Mouse (Mus musculus): ENCODE data around the gene Gm4952.
"Not testable (repeated sequence)": the region's sequence is repeated elsewhere in the genome, so short reads cannot be mapped to it uniquely, and the experiment has no call there.

The Gm4952 gene

GRCm38 (mm10) chr19:12600684-12601480 lies 1.1 kb downstream of the Gm4952 start:
- DNase-seq (ENCODE audit: low read depth, low spot score) = no peak

DNA sequence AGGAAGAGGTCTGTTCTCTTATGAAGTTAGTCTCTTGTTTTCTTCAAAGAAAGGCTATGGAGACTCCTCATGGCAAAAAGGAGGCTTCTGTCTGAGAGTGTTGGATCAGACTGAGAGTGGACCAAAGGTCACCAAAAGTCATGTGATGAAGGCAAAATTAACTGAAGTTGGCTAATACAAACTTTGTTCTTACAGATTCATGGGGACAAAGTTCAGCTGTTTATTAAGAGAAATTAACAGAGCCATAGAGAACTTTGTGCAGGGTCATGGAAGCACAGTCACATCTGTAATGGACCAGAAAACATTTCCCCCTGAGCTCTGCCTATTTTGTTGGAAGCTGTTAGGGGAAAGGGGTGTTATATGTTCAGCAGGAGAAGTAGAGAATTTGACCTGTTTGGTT lies 8.6 kb downstream of the Gm4952 start:
- no peak for DNase-seq (ENCODE audit: low read depth, low spot score)

GRCm38 (mm10) chr19:12613646-12614045 lies 13.9 kb downstream of the Gm4952 start:
- DNase-seq (ENCODE audit: low read depth, low spot score) = no peak

DNA sequence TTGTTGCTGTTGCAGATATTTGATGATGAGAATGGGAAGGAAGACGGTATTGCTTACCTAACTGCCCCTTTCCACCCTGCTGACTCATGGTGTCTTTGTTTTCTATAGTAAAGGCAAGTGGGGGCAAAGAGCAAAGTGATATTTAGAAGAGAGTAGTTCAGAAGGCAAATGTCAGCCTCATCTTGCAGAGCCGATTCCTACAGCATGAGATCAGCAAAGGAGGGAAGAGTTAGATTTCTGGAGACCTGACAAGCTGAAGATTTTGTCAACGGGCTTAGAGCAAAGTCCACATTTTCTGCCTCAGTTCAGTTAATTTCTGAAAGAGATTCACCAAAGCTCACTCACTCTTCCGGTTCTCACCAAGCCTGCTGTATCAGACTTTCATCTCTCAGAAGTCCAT lies 33.4 kb downstream of the Gm4952 start, which contains the start of gene Glyat:
Gene Glyat, plus strand, starts transcription at position 133 of the 400 bp plus-strand sequence.
- no peak for DNase-seq (ENCODE audit: low read depth, low spot score)

DNA sequence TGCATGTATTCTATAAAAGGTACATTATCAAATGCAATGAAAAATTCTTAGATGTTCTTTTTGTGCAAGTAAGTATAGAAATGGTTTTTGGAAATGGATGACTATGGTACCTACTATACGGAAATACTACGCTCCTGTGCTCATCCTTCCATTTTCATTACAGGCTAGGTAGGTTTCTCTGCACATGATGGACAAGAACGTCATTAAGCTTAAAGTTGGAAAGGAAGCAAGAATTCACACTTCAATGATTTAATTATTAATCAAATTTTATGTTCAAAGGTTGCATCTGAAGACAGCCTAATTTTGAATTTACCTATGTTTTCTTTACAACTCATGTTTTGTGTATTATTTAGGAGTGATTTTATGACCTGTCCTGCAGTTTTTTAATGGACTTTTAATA lies 34.5 kb downstream of the Gm4952 start:
- no peak for DNase-seq (ENCODE audit: low read depth, low spot score)

GRCm38 (mm10) chr19:12634963-12635362 lies 35.2 kb downstream of the Gm4952 start:
- DNase-seq (ENCODE audit: low read depth, low spot score) = no peak

GRCm38 (mm10) chr19:12636863-12637262 lies 37.1 kb downstream of the Gm4952 start:
- no peak for DNase-seq (ENCODE audit: low read depth, low spot score)

DNA sequence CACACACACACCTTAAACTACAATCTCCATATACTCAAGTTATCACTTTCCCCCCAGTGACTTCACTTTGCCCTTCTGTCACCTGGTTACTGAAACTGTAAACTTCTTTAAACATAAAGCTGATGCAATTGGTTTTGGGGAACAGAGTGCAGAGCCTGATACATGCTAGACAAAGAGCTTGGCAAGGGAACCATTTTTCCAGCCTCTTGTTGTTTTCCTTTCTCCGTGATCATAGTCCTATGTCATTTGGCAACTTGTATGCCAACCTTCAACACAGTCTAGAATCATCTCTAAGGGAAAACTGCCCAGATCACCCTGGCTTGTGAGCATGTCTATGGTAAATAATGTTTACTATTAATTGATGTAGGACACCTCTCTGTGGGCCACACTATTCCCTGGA lies 38.3 kb downstream of the Gm4952 start:
- no peak for DNase-seq (ENCODE audit: low read depth, low spot score)

DNA sequence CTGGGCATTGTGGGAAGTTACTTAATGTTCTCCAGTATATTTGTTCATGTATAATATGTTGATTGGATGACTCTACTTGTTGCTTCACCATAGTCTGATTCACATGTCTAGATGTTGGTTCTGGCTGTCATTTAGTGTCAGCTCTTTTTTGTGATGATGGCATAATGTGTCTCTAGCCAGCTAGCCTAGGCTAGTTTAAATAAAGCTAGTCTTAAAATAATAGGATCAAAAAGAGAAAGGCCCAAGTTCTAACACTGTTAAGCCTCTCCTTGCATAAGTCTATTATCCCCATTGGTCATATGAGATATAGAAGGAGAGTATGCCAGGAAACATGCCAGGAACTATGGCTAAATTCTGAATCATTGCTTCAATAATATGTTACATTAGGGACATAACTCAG lies 49.7 kb downstream of the Gm4952 start:
- no peak for DNase-seq (ENCODE audit: low read depth, low spot score)

- DNase-seq (ENCODE audit: low read depth, low spot score) = no peak
Observed at GRCm38 (mm10) chr19:12666156-12666555, 66.4 kb downstream of the Gm4952 start.

- DNase-seq (ENCODE audit: low read depth, low spot score) = not testable (repeated sequence)
Observed at GRCm38 (mm10) chr19:12668601-12669000, 68.8 kb downstream of the Gm4952 start.

DNA sequence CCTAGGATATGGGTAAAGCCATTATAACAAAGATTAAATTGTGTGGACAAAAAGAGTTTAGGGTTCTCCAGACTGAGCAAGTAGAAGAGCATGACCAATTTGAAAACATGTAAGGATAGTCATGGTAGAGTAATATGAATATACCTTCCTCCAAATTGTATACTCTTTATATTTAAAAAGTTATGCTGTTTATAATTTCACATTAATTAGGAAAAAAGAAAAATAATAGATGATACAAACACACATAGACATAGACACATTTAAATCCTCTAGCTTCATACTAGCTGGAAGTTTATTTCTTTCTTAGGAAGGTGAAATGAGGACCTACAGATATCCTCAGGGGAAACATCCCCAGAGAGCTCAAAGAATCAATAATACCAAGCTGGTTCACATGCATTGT lies 70.4 kb downstream of the Gm4952 start, which contains the start of gene Olfr1442:
Gene Olfr1442, plus strand, starts transcription at position 301 of the 400 bp plus-strand sequence.
- no peak for DNase-seq (ENCODE audit: low read depth, low spot score)

- DNase-seq (ENCODE audit: low read depth, low spot score) = no peak
Observed at GRCm38 (mm10) chr19:12671051-12671450, 71.3 kb downstream of the Gm4952 start.

DNA sequence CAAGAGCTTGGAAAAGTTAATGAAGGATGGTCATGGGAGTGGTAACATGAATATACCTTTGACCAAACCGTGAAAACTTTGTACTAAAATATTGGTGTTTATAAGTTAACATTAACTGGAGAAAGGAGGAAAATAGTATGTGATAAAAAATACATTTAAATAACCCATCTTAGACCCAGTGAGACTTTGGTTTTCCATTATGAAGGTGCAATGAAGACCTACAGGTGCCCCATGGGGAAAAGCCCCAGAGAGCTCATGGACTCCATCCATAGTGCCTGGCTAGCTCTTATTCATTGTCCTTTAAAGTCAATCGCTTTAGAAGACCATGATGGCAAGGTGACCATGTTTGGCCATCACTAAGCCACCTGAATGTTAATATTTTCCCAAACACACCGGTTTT lies 78.0 kb downstream of the Gm4952 start, which contains the start of gene Olfr1443:
Gene Olfr1443, plus strand, starts transcription at position 301 of the 400 bp plus-strand sequence.
- no peak for DNase-seq (ENCODE audit: low read depth, low spot score)
